Mouse (Mus musculus): Measurements from ENCODE around the gene Ppp1r1b.
"Not testable (repeated sequence)": the region's sequence is repeated elsewhere in the genome, so short reads cannot be mapped to it uniquely, and the experiment has no call there.

Ppp1r1b gene

DNA sequence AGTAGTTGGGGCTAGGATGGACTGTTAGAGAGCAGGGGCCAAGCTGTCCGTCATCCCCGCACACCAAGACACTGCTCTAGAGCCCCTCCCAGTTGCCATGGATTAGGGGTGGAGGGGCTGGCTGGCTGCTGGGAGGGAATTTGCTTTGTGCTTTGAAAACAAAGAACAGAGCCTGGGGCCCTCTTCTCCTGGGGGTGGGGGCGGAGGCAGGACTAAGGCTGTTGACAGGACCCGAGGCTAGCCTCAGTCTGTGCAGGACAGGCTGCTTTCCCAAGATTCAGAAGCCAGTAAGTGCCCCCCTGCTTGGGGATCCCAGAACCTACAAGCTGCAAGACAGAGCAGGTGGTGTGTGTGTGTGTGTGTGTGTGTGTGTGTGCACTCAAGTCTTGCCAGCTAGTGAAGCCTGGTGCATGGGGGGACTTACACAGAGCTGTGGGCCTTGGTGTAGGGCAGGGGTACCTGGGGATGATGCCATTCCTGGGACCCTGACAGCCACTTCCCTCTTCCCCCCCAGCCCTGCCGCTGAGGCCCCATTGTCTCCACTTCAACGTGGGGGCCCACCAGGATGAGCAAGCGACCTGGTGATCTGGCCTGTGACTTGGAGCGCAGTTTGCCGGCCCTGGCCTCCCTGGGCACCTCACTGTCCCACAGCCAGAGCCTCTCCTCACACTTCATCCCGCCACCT, 23.5 kb downstream of the Ppp1r1b start:
- DNase-seq (ENCODE audit: inconsistent age in 2 of 2, low spot score in 1 of 2) = no peak

DNA sequence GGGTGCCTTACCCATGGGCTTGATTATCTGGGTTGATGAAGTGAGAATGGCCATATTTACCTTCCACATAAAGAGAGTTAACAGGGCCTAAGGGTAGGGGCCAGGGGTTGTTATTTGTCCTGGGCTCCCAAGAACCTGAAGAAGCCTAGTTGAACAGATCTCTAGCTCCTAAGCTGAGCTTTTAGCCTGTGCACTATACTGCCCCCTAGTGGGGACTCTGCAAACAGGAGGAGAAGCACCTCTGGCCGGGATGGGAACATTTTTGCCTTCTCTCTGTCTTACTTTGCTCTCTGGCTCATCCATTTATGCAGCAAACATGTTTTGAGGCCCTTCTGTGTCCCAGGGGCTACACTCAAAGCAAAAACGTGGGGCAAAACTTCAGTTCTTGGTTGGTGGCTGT, 24.2 kb downstream of the Ppp1r1b start:
- DNase-seq (ENCODE audit: inconsistent age in 2 of 2, low spot score in 1 of 2) = peak in 1 of 2 experiments; percentile 82

DNA sequence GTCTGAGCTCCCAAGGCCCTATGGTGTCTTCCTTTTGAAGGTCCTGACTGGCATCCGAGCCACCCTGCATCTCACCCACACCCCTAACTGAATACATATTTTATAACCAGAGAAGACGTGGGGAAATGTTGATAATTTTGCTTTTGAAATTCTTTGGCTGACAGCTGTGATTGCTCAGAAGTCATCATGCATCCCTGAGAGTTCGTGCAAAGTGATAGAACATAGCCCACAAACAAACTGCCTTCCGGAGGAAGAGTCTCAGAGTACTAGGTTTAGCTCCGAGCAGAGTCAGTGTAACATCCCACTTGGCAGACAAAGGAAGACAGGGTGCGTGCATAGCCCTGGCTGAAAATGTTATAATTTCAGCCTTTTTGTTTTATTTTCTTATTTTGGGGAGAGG, 25.0 kb downstream of the Ppp1r1b start:
- no peak for DNase-seq (ENCODE audit: inconsistent age in 2 of 2, low spot score in 1 of 2)

DNA sequence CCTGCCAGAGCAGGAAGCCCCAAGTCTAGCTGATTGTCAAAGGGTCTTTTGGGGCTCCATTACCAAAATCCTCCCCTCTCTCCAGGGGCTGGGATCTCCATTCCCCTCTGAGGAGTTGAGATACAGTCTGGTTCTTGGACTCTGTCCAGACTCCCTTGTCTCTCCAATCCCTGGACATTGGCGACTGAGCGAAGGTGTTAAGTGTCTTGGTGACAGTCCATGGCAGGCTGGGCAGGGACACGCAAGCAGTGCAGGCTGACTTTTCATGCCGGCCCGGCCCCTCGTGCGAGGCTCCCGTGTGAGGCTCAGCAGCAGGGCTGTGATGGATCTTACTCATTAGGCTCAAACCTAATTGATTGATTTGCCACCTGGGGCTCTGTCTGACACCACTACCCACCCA, 26.1 kb downstream of the Ppp1r1b start:
- DNase-seq (ENCODE audit: inconsistent age in 2 of 2, low spot score in 1 of 2) = no peak

DNA sequence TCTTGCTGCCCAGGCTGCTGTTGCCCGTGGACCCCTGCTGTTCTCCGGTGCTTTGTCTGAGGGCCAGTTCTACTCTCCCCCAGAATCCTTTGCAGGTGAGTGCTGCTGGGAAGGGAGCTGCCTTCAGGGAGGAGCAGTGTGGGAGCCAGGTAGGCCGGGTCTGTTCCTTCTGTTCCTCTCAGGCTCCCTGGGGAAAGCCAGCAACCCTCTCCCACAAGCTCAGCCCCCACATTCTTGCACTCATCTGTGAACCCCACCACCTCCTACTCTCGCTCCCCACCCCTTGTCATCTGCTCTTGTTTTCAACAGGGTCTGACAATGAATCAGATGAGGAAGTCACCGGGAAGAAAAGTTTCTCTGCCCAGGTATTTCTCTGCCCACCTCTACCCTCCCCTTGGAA, 28.6 kb downstream of the Ppp1r1b start:
- DNase-seq (ENCODE audit: inconsistent age in 2 of 2, low spot score in 1 of 2) = no peak

DNA sequence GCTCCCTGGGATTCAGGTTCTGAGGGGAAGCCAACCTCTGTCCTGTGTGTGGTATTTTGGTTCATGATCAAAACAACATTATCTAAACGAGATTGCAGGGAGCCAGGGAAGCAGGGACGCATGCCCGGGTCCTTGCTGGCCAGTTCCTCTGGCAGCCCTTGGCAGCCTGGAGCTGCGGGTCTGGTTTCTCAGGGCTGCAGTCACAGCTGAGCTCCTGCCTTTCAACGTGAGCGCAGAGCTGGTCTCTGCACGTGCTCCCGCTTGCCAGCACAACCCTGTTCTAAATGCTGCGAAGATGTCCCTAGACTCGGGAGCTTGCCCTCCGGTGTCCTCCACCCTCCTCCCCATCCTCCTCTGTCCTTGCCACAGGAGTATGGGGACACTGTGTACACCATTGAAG, 29.6 kb downstream of the Ppp1r1b start:
- DNase-seq (ENCODE audit: inconsistent age in 2 of 2, low spot score in 1 of 2) = no peak

DNA sequence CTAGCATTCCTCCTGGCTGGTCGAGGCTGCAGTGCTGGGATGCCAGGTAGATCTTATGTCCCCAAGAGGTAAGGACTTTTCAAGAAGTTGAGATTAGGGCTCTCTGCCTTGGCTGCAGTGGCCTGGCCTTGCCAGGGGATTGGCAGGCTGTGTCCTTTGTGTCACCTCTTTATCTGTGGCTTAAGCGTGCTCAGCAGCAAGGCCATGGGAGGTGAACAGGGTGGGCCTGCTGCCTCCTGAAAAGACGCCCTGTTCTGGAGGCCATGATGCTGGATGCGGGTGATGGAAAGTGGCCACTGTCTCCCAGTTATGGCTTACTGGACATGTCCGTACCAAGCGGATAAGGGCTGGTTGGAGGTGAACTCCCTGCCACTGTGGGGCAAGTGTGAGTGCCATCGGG, 31.2 kb downstream of the Ppp1r1b start:
- DNase-seq (ENCODE audit: inconsistent age in 2 of 2, low spot score in 1 of 2) = no peak

DNA sequence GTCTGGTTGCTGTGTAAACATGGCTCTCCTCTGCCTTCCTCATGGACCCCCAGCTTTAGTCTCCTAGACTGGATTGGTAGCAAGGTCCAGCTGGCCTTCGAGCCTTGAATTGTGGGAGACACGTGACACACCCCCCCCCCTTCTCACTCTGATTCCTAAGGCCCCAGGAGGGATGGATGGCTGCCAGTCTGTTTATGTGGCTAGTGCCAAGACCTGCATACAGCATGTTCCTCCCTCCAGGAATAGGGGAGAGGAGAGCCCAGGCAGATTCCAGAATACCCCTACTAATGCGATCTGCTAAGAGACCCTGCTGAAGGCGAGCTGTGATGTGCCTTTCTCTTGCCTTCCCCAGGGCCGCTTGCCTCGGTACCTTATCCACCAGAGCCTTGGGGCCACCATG, 31.9 kb downstream of the Ppp1r1b start:
- DNase-seq (ENCODE audit: inconsistent age in 2 of 2, low spot score in 1 of 2) = no peak

DNA sequence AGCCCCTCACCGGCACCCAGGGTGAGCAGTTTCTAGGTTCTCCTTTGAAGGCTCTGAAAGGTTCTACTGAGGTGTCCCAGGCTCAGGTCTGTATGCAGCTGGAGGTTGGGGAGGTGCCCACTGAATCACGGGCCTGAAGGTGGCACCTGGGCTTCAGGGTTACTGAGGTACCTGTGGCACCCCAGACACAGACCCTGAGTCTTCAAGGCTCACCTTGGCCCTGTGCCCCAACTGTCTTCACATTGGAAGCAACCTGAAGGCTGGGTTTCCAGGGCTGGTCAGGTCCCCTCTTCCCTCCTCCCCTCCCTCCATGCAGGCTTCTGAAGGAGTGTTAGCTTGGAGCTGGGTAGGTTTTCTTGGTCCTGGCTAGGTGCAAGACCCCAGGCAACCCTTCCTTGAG, 33.4 kb downstream of the Ppp1r1b start:
- no peak for DNase-seq (ENCODE audit: inconsistent age in 2 of 2, low spot score in 1 of 2)

DNA sequence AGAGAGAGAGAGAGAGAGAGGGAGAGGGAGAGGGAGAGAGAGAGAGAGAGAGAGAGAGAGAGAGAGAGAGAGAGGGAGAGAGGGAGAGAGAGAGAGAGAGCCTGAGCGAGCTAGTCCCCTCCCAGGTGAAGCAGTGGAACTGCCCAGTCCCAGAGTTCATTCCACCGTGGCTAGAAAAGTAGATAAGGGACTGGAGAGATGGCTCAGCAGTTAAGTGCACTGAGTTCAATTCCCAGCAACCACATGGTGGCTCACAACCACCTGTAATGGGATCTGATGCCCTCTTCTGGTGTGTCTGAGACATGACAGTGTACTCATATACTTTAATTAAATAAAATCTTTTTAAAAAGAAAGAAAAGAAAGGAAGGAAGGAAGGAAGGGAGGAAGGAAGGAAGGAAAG, 34.2 kb downstream of the Ppp1r1b start:
- DNase-seq (ENCODE audit: inconsistent age in 2 of 2, low spot score in 1 of 2) = not testable (repeated sequence)

DNA sequence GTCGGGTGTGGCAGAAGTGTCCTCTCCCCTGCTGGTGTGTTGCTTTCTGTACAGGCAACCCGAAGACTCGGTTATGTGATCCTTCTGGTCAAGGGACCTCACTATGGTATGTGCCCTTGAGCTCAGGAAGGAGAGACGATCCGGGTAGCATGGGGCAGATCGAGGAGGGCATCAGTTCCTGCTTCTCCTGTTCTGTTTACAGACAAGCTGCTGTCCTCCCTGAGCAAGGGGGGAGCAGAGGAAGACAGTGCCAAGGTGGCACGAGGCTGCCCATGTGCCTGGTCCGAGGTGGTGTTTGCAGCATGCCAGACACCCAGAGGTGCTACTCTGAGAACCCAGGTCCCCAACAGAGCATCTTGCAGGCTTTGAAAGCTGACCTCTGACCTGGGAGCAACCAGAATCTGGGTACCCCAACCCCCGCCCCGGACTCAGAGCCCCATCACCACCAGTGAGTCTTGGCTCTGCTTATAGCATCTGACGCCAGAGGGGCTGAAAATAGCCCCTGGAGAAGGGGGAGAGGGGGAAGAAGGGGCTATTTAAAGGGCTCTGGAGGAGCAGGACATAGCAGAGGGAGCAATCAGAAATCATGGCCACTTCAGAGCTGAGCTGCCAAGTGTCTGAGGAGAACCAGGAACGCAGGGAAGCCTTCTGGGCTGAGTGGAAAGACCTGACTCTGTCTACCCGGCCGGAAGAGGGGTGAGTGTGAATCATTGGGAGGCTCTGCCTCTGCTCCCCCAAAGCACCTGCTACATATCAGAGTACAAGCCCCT, 35.2 kb downstream of the Ppp1r1b start, which contains the start of gene Tcap:
Gene Tcap (plus strand): TSS at position 551 of the 770 bp plus-strand sequence.
- DNase-seq (ENCODE audit: inconsistent age in 2 of 2, low spot score in 1 of 2) = no peak

DNA sequence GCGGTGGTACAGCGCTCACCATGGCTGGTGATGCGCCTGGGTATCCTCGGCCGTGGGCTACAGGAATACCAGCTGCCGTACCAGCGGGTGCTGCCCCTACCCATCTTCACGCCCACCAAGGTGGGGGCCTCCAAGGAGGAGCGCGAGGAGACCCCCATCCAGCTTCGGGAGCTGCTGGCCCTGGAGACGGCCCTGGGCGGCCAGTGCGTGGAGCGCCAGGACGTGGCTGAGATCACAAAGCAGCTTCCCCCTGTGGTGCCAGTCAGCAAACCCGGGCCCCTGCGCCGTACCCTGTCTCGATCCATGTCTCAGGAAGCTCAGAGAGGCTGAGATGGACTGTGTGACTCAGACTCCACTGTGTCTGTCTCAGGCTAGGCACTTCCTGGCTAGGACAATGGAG, 36.0 kb downstream of the Ppp1r1b start:
- DNase-seq (ENCODE audit: inconsistent age in 2 of 2, low spot score in 1 of 2) = no peak

DNA sequence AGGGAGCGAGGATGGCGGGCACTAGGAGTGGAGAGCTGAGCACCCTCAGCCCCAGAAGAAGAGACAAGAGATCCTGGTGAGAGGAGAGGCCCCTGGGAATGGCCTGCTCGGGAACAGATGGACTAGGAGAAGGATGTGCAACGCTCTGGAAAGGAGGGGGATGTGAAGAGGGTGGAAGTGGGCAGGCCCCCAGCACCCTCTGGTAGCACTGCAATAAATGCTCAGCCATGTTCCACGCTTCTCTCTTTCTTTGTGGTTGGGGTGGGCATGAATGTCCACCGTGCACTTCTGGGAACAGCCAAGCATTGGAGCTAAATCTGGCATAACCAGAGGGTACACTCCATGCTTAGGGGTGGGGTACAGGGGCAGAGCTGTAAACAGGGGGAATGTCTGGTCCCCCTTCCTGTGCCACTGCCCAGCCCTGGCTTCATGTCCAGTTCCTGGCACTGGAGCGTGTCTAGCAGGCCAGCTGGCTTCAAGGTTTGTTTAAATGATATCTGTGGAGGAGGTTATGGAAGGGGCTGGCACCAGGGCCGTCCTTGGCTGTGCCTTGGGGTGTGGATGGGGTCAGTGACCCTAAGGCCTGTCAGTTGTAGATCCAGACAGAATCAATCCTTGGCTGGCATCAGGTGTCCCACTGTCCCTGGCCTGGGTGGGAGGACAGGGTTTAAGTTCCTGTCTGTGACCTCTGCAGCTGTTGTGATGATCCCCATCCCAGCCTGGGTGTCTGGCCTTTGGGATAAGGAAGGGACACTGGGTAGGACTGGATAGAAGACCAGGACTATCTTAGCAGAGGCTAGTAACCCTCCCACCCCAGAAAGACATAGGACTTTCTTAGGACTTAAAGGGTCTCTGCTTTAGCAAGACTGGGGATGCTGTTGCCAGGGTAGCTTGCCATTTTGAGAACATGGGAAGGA, 36.8 kb downstream of the Ppp1r1b start:
- no peak for DNase-seq (ENCODE audit: inconsistent age in 2 of 2, low spot score in 1 of 2)

DNA sequence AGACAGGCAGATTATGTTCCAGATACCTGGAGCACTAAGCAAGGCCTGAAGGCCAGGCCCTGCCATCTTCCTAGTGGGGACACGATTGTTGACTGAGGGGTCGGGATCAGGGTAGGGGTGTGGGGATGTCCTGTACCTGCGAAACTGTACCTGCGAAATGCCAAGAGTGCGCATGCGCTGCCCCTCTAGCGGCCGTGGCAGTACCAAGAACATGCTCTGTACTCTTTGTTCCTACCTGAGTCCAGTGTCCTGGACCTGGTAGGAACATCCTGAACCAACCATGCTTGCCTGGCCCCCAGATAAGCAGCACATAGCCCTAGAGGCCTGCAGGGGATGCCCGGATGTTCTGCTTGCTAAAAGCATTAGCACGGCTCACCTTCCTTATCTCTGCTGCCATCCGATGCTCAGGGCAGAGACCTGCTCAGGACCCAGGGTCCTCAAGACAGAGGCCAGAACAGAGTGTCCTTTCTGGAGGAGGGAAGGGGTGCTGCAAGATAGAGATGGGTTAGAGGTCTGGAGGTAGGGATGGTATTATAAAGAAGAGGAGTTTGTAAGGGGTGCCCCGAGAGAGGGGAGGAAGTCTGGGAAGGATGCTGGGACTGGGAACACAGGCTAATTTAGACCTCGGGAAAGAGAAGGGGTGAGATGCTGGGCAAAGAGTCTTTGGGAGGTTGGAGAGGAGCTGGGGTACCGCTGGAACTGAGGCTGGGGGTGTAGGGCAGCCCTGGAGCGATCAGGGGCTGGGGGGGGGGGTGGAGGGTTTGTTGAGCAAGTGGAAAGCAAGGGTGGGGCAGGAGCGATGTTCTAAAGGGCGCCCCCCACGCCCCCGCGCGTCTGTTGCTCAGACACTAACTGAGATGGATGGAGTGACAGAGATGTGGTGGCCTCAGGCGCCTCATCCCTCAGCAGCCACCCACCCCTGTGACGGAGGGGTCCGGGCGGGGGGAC, 37.7 kb downstream of the Ppp1r1b start, which contains the start of gene Pnmt:
Gene Pnmt (plus strand): TSS at position 813 of the 948 bp plus-strand sequence.
- no peak for DNase-seq (ENCODE audit: inconsistent age in 2 of 2, low spot score in 1 of 2)

DNA sequence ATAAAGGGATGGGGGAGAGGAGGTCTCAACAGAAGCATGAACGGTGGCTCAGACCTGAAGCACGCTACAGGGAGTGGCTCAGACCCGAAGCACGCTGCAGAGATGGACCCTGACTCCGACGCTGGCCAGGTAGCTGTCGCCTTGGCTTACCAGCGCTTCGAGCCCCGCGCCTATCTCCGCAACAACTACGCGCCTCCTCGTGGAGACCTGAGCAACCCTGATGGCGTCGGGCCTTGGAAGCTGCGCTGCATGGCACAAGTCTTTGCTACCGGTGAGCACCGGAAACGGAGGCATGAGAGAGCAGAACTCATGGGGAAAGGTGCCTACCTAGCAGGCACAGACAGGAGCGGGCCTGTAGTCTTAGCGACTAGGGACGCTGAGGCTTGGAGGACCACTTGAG, 38.4 kb downstream of the Ppp1r1b start:
- DNase-seq (ENCODE audit: inconsistent age in 2 of 2, low spot score in 1 of 2) = peak in 1 of 2 experiments; percentile 12

DNA sequence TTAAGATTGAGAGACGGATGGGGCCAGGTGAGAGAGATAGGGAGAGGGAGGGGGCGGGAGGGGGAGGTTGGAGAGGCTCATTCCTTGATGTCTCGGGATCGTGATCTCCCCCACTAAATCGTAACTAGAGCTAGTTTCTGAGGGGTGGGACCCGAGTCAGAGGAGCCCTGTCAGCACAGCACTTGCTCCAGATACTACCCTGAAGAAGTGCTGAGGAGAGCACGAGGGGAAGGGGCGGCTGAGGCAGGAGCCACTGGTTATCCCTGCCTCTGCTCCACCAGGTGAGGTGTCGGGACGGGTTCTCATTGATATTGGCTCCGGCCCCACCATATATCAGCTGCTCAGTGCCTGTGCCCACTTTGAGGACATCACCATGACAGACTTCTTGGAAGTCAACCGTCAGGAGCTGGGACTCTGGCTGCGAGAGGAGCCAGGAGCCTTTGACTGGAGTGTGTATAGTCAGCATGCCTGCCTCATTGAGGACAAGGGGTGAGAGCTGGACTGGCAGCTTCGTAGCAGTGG, 38.9 kb downstream of the Ppp1r1b start:
- no peak for DNase-seq (ENCODE audit: inconsistent age in 2 of 2, low spot score in 1 of 2)

DNA sequence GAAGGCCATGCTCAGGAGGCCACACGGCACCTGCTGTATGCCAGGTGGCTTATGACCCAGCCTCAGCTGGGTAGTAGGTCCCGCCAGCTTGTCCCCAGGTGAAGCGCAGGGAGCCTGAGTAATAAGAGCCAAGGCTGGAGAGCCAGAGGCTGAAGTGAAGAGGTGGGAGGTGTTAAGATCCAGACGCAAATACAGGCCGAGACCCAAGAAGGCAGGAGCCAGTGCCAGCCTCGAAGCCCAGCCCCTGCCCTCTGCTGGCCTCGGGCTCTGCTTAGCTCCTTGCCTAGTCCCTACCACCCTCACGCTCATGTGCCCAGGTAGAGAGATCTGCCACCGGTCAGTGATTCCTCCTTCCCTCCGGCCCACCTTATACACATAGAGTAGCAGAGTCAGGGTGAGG, 40.1 kb downstream of the Ppp1r1b start:
- no peak for DNase-seq (ENCODE audit: inconsistent age in 2 of 2, low spot score in 1 of 2)

DNA sequence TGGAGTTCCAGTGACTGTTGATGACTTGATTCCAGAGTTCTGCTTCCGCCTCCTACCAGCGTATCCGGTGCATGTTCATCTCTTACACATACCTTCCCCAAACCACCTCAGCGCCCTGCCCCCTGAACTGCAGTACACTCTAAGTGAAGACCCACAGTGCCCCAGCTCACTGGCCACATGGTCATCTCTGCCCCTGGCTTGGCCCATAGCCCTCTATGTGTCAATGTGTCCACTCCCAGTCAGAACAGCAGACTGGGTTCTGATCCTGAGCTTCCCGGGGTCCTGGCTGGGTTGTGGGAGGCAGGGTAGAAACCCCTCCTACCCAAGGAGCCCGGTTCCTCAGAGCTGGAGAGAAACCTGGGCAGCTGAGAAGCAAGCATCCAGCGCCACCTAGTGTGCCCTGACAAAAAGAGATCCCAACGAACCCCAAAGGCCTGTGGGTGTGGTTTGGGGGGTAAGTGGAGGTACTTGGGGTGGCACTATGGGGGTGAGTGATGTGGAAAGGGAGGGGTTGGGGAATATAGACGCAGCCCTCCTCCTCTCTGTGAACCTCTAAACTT, 41.1 kb downstream of the Ppp1r1b start:
- peak; percentile 52 to 73 for DNase-seq (ENCODE audit: inconsistent age in 2 of 2, low spot score in 1 of 2)

DNA sequence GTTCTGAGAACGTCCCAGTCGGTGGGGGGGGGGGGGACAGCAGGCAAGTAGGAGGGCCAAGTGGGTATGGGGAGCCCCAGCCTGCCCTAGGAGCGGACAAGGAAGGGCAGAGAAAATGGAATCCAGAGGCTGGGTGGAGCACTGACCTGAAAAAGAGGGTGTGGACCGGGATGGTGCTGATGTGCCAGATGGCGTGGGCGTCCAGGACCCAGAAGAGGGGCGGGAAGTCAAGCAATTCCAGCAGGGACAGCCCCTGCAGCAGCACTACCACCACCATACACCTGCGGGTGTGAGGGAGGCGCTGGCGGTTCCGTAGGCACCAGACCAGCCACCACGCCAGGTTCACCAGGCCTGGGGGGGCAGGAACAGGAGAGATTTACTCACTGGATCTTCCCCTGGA, 41.9 kb downstream of the Ppp1r1b start:
- peak in 1 of 2 experiments; percentile 26 for DNase-seq (ENCODE audit: inconsistent age in 2 of 2, low spot score in 1 of 2)

DNA sequence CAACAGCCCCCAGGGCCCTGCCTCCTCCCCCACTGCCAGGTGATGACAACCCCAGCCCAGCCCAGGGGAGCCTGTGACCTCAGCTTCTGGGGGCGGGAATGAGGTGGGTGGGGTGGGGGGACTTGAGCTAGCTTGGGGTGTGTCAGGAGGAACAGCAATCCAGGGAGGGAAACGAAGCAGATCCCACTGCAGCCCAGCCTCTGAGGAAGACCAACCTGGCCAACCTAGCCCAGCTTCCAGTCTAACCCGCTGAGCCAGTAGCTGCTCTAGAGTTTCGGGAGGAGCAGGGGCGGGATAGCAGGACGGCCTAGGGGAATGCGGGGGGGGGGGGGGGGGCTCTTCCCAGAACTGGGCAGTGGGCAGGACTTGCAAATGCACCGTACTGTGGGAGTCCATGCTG, 43.8 kb downstream of the Ppp1r1b start:
- no peak for DNase-seq (ENCODE audit: inconsistent age in 2 of 2, low spot score in 1 of 2)
